ENCODE assay signal across 23 mouse cellular contexts in the genomic region with DNA sequence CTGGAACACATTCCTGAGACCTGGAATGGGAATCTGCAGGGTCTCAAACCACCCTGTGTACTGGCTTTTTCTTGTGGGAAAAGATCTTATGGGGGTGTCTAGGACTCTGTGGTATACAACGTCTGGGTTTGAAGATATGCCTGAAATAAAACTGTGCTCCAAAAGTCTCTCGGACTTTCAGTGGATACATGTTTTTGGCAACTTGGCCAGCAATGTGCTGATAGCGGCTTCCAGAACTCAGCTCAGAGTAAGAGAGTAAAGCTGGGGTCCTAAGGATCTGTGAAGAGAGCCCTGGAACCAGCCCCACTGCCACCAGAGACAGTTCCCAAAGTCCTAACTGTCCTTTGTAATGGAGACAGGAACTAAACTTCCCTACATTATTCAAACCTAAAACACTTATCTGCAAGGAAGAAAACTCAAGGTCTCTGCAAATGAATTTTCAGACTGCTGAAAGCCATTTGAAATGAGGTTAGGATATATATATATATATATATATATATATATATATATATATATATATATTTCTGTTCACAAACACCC. TPM values are rescaled to one million over a fixed set of nuclear protein-coding genes. Genes with fewer than 3 reads are reported as not detected.
"Had no signal": no experiment of that assay in that cellular context is flagged by ENCODE, and none has a peak within 500 bp of the region (broad histone marks: within the 10 kb centered on the region; RNA-seq: fewer than 3 reads in every experiment).

No protein-coding gene starts in this region.

- H3K4me3 ChIP-seq: liver, embryonic 13.5 days; liver, embryonic 15.5 days; lung, embryonic 15.5 days; megakaryocyte, embryonic 14.5 days; myocyte; neural tube, embryonic 13.5 days; neural tube, embryonic 15.5 days had no signal

- DNase-seq: liver, embryonic 13.5 days; liver, postnatal 0 days; lung, adult 2 months; lung, postnatal 14 days; lung, postnatal 36 days; retina, postnatal 1 day; right cerebral cortex, adult 18-20 months; right cerebral cortex, postnatal 25 days; right cerebral cortex, postnatal 4 days; spleen, adult 18-20 months; thymus, adult 18-20 months; thymus, postnatal 14 days; thymus, postnatal 36 days had no signal

- H3K4me2 ChIP-seq: liver, embryonic 13.5 days; liver, embryonic 15.5 days; lung, embryonic 15.5 days; neural tube, embryonic 13.5 days; neural tube, embryonic 15.5 days had no signal

- H3K36me3 ChIP-seq: liver, embryonic 13.5 days; liver, embryonic 15.5 days; lung, embryonic 15.5 days; neural tube, embryonic 13.5 days; neural tube, embryonic 15.5 days had no signal

- H3K9me3 ChIP-seq: liver, embryonic 13.5 days; liver, embryonic 15.5 days; lung, embryonic 15.5 days; neural tube, embryonic 13.5 days; neural tube, embryonic 15.5 days had no signal

- H3K9ac ChIP-seq: liver, embryonic 13.5 days; liver, embryonic 15.5 days; liver, postnatal 0 days; lung, embryonic 15.5 days; neural tube, embryonic 13.5 days; neural tube, embryonic 15.5 days had no signal

- H3K4me1 ChIP-seq: liver, embryonic 15.5 days had no signal

- H3K27ac ChIP-seq: liver, embryonic 13.5 days; liver, embryonic 15.5 days; lung, embryonic 15.5 days; macrophage; neural tube, embryonic 13.5 days; neural tube, embryonic 15.5 days had no signal

- ATAC-seq: liver, postnatal 0 days; lung, postnatal 0 days had no signal

RNA-seq across cellular contexts. Expression of gene Pax5, which starts 5.4 kb away (rescaled TPM):
- total RNA-seq: megakaryocyte progenitor cell, adult 5-6 weeks had no signal
- polyA plus RNA-seq: lung, embryonic 15.5 days; stomach, embryonic 14.5 days had no signal
